Mouse (Mus musculus) hindbrain, embryonic 11.5 days (tissue): ENCODE results near the gene Ip6k2. TPM values are rescaled to one million over a fixed set of nuclear protein-coding genes. Genes with fewer than 3 reads are reported as not detected.

Experiments used
- ATAC-seq: fragments of 200-750 bp; cut with Nextera tagmentation; 2 replicates; pipeline ENCODE4 v1.8.0; 2017; ENCODE audit warnings: mild to moderate bottlenecking, moderate TSS enrichment, moderate library complexity; ENCODE audit not compliant: low FRiP score
- DNase-seq: peaks from one replicate; pipeline ENCODE4 v3.0.0-alpha.2; 2015; ENCODE audit warnings: low spot score
- H3K27ac ChIP-seq: fragments of 300-500 bp; sonication (generic); 2 replicates; pipeline ENCODE4 v1.5.1; 2014; ENCODE audit warnings: mild to moderate bottlenecking, low read depth, low read length
- H3K27me3 ChIP-seq: fragments of 300-500 bp; sonication (generic); 2 replicates; pipeline ENCODE4 v1.6.1; 2014; ENCODE audit warnings: mild to moderate bottlenecking, low read length, moderate library complexity, mixed read lengths; ENCODE audit not compliant: control insufficient read depth, insufficient read depth
- H3K36me3 ChIP-seq: fragments of 300-500 bp; sonication (generic); 2 replicates; pipeline ENCODE4 v1.6.1; 2014; ENCODE audit warnings: mild to moderate bottlenecking, low read length, moderate library complexity, mixed read lengths; ENCODE audit not compliant: control insufficient read depth, insufficient read depth
- H3K4me1 ChIP-seq: fragments of 300-500 bp; sonication (generic); replicated peaks from 2 replicates; pipeline ENCODE4 v1.6.1; 2014; ENCODE audit warnings: low read length, mixed read lengths; ENCODE audit not compliant: control insufficient read depth, insufficient read depth
- H3K4me2 ChIP-seq: fragments of 300-500 bp; sonication (generic); replicated peaks from 2 replicates; pipeline ENCODE4 v1.6.1; 2014; ENCODE audit warnings: mild to moderate bottlenecking, low read depth, low read length
- H3K4me3 ChIP-seq: fragments of 300-500 bp; sonication (generic); 2 replicates; pipeline ENCODE4 v1.5.1; 2014; ENCODE audit warnings: low read depth, low read length
- H3K9ac ChIP-seq: fragments of 300-500 bp; sonication (generic); 2 replicates; pipeline ENCODE4 v1.6.1; 2014; ENCODE audit warnings: low read depth, low read length
- H3K9me3 ChIP-seq: fragments of 300-500 bp; sonication (generic); 2 replicates; pipeline ENCODE4 v1.6.1; 2016; ENCODE audit warnings: low read length; ENCODE audit not compliant: control insufficient read depth
- WGBS: fragments of 180-500 bp; shearing (Covaris S2); extraction: QIAGEN DNeasy Blood & Tissue Kit; methylation state at CpG from one replicate; pipeline ENCODE4 v1.1.7; 2014; 5-methylcytosine and 5-hydroxymethylcytosine counted together
- polyA plus RNA-seq: library from polyadenylated mRNA; unstranded; fragments of >200 nt; fragmentation: Nextera tagmentation; extraction: Ambion mirVana; gene quantifications from 2 replicates; pipeline ENCODE4 v1.2.1, GENCODE M21; 2014

Ip6k2 gene
- polyA plus RNA-seq, 1 experiment from 2014 or later: 136 TPM

- Histone ChIP-seq H3K4me3 (no peak overlapping the region), H3K4me2 (no peak overlapping the region), H3K9ac (no peak overlapping the region), H3K27ac (no peak overlapping the region), H3K4me1 (no peaks in the 10 kb centered on the region), H3K9me3 (no peaks in the 10 kb centered on the region), H3K36me3 (no peaks in the 10 kb centered on the region; the same call in 1 of the 2 replicates), H3K27me3 (0 out of 2 replicates have a peak, but pooled peaks cover 2% of the 10 kb centered on the region)
- 63% methylated on average over 3 of the region's 3 CpGs for WGBS
- ATAC-seq (no peak), DNase-seq (peak; percentile 72)
Observed at GRCm38 (mm10) chr9:108819495-108819894, 35.9 kb downstream of the Ip6k2 start.

- H3K4me3 ChIP-seq: no peak overlapping the region
- H3K9me3 ChIP-seq: no peaks in the 10 kb centered on the region
- H3K9ac ChIP-seq: no peak overlapping the region
- H3K36me3 ChIP-seq: no peaks in the 10 kb centered on the region
- WGBS: 68% methylated on average over 5 of the region's 5 CpGs
- DNase-seq (no peak), ATAC-seq (no peak)
- H3K4me1 ChIP-seq: no peaks in the 10 kb centered on the region
- no peak overlapping the region for H3K4me2 ChIP-seq
- H3K27me3 ChIP-seq: peaks cover 6% of the 10 kb centered on the region; the same call in 1 of the 2 replicates
- no peak overlapping the region for H3K27ac ChIP-seq
Observed at GRCm38 (mm10) chr9:108820077-108820476, 36.5 kb downstream of the Ip6k2 start.

- Histone ChIP-seq H3K27ac (0 out of 2 replicates have a peak overlapping the region, but pooled peaks have one; percentile 2), H3K4me2 (peak overlapping the region; percentile 66), H3K4me3 (peak overlapping the region; percentile 56), H3K9ac (peak overlapping the region; percentile 32), H3K27me3 (peaks cover 21% of the 10 kb centered on the region), H3K4me1 (peaks cover 11% of the 10 kb centered on the region), H3K36me3 (no peaks in the 10 kb centered on the region), H3K9me3 (no peaks in the 10 kb centered on the region)
- peak; percentile 55 for DNase-seq
- WGBS: 3% methylated on average over 25 of the region's 25 CpGs
- no peak for ATAC-seq
Observed at GRCm38 (mm10) chr9:108824144-108824685, 40.6 kb downstream of the Ip6k2 start.

DNA sequence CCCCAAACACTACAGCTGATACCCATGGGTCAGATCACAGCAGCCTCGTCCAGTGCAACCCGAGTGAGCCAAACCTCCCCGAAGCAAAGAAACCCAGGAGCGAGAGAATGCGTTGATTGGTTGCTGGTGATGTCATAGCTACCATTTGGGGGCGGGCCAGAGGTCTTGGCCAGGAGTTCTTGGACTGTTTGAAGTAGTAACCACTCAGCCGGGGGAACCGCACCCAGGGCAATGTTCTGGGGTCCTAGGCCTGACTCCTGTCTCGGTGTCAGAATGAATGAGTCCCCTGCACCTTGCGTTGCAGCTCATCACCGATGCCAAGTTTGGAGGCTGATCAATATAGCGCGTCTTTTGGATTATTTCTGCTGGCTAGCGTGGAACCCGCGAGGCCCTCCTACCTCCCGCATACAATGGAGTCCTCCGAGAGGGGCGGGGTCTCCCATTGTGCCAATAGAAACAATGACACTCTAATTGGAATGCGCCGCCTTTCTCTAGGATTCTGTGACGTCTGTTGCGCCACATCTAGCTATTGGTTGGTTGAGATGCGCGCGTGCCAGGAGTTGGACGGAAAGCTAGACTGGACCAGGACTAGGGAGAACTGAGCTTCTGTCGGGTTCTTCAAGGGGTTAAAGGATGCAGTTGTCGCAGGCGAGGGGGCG is 41.3 kb downstream of the Ip6k2 start:
- ATAC-seq (peak; percentile 88), DNase-seq (peak; percentile 87)
- 1% methylated on average over 31 of the region's 31 CpGs for WGBS
- Histone ChIP-seq H3K27ac (peak overlapping the region; percentile 54; the same call in 1 of the 2 replicates), H3K4me1 (peaks cover 11% of the 10 kb centered on the region), H3K4me3 (peak overlapping the region; percentile 56), H3K36me3 (no peaks in the 10 kb centered on the region), H3K9me3 (no peaks in the 10 kb centered on the region), H3K27me3 (peaks cover 21% of the 10 kb centered on the region), H3K9ac (peak overlapping the region; percentile 32), H3K4me2 (peak overlapping the region; percentile 66)

DNA sequence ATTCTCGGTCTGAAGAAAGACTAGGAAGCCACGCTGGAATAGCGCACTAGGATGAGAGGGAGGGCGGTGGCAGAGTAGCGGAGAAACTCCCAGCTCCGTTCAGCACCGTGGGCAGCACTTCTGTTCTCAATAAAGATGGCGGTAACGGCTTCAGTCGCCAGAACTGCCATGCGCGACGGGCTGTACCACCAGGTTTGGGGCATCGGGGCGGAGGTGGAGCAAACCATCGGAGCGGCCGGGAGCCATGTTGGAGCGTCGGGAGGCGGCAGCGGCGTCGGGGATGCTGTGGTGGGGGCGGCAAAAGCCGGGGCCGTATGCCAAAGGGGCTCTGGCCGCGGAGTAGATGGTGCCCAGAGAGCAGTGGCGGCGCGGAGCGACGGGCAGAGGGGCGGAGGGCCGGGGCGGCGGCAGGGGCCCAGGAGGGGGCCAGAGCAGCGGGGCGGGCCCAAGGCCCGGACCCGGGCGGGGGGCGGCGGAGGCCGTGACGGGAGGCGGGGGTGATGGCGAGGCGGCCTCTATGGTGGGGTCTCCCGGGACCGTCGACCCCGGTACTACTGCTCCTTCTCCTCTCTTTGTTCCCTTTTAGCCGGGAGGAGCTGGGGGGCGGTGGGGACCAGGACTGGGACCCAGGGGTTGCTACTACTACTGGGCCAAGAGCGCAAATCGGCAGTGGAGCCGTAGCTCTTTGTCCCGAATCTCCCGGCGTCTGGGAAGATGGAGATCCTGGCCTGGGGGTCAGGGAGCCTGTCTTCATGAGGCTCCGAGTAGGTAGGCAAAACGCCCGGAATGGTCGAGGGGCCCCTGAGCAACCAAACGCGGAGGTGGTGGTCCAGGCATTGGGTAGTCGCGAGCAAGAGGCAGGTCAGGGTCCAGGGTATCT is 42.5 kb downstream of the Ip6k2 start, which contains the start of gene Celsr3:
Gene Celsr3, plus strand, starts transcription at position 501 of the 880 bp plus-strand sequence.
- H3K9ac ChIP-seq: peak within 1 kb of the TSS; percentile 70

DNA sequence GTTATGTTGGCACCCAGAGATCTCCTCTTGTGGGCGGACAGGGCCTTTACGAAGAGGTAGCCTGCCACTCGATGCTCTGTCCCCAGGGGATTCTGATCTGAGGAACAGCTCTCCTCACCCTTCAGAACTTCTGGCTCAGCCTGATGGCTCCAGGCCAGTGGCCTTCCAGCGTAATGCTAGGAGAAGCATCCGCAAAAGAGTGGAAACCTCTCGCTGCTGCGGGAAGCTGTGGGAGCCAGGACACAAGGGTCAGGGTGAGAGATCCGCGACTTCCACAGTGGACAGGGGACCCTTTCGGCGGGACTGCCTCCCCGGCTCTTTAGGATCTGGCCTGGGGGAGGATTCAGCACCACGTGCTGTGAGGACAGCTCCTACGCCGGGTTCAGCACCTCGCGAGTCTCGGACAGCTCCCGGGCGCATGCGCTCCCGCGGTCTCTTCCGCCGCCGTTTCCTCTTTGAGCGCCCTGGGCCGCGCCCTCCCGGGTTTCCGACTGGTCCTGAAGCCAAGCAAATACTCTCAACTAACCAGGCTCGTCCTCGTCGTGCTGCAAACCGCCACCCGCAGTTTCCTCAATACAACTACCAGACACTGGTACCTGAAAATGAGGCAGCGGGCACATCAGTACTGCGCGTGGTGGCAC is 43.2 kb downstream of the Ip6k2 start:
- Histone ChIP-seq H3K9ac (peak overlapping the region; percentile 70), H3K27ac (peak overlapping the region; percentile 30), H3K9me3 (no peaks in the 10 kb centered on the region), H3K36me3 (no peaks in the 10 kb centered on the region), H3K4me2 (peak overlapping the region; percentile 66), H3K27me3 (peaks cover 31% of the 10 kb centered on the region), H3K4me1 (peaks cover 13% of the 10 kb centered on the region), H3K4me3 (peak overlapping the region; percentile 56)
- 2% methylated on average over 39 of the region's 39 CpGs for WGBS
- peak; percentile 87 for DNase-seq
- ATAC-seq: no peak

More for the DNA sequence above, 42.5 kb downstream of the Ip6k2 start, which contains the start of gene Celsr3:
- Histone ChIP-seq H3K4me1 (peaks cover 11% of the 10 kb centered on the region), H3K4me2 (peak within 1 kb of the TSS; percentile 66), H3K4me3 (peak within 1 kb of the TSS; percentile 56), H3K27ac (peak within 1 kb of the TSS; percentile 54), H3K27me3 (peaks cover 24% of the 10 kb centered on the region), H3K36me3 (no peaks in the 10 kb centered on the region), H3K9me3 (no peaks in the 10 kb centered on the region)
- ATAC-seq (peak; percentile 64), DNase-seq (peak; percentile 90)
- 1% methylated on average over 57 of the region's 70 CpGs for WGBS

DNA sequence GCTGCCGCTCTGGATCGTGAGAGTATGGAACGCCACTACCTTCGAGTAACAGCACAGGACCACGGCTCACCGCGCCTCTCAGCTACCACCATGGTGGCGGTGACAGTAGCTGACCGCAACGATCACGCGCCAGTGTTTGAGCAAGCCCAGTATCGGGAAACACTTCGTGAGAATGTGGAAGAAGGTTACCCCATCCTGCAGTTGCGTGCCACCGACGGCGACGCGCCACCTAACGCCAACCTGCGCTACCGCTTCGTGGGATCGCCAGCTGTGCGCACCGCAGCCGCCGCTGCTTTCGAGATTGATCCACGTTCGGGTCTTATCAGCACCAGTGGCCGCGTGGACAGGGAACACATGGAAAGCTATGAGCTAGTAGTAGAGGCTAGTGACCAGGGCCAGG is 43.9 kb downstream of the Ip6k2 start:
- WGBS: 17% methylated on average over 34 of the region's 34 CpGs
- peaks cover 35% of the 10 kb centered on the region for H3K27me3 ChIP-seq
- peak overlapping the region; percentile 70; the same call in 1 of the 2 replicates for H3K9ac ChIP-seq
- H3K27ac ChIP-seq: peak overlapping the region; percentile 30; the same call in 1 of the 2 replicates
- H3K36me3 ChIP-seq: no peaks in the 10 kb centered on the region
- peaks cover 17% of the 10 kb centered on the region for H3K4me1 ChIP-seq
- peak overlapping the region; percentile 56 for H3K4me3 ChIP-seq
- ATAC-seq (no peak), DNase-seq (no peak)
- H3K9me3 ChIP-seq: no peaks in the 10 kb centered on the region
- peak overlapping the region; percentile 66 for H3K4me2 ChIP-seq

DNA sequence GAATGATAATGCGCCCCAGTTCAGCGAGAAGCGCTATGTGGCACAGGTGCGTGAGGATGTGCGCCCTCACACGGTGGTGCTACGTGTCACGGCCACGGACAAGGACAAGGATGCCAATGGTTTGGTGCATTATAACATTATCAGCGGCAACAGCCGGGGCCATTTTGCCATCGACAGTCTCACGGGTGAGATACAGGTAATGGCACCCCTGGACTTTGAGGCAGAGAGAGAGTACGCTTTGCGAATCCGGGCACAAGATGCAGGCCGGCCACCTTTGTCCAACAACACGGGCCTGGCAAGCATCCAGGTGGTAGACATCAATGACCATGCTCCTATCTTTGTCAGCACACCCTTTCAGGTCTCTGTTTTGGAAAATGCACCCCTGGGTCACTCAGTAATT is 44.3 kb downstream of the Ip6k2 start:
- ATAC-seq: no peak
- Histone ChIP-seq H3K4me1 (peaks cover 21% of the 10 kb centered on the region), H3K27ac (no peak overlapping the region), H3K4me2 (peak overlapping the region; percentile 66), H3K9me3 (no peaks in the 10 kb centered on the region), H3K9ac (no peak overlapping the region), H3K27me3 (peaks cover 35% of the 10 kb centered on the region), H3K36me3 (no peaks in the 10 kb centered on the region), H3K4me3 (peak overlapping the region; percentile 56; the same call in 1 of the 2 replicates)
- 65% methylated on average over 18 of the region's 18 CpGs for WGBS
- no peak for DNase-seq
